Mouse (Mus musculus): ENCODE results near the gene Nfya. TPM values are rescaled to one million over a fixed set of nuclear protein-coding genes. Genes with fewer than 3 reads are reported as not detected.

The Nfya gene
- total RNA-seq, 2 experiments from 2014 or later: 15.3 to 20.6 TPM

DNA sequence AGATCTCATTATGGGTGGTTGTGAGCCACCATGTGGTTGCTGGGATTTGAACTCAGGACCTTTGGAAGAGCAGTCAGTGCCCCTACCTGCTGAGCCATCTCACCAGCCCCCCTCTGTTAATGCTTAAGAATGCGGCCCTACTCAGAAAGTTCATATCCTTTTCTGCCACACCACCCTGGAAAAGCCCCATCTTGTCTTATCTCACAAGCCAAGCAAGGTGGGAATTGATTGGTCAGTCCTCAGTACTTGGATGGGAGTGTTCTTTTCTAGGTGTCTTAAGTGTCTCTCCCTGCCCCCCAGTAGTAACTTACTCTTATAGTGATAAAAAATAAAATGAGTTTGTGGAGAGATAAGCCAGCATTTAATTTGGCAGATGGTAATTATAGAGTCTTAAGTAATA, 5.0 kb downstream of the Nfya start:
- intact Hi-C loops (cut with DNase I): loop anchor here (5.0 kb wide), 1 partner anchor 127 kb away; no protein-coding TSS in a partner anchor
- no peak for DNase-seq

DNA sequence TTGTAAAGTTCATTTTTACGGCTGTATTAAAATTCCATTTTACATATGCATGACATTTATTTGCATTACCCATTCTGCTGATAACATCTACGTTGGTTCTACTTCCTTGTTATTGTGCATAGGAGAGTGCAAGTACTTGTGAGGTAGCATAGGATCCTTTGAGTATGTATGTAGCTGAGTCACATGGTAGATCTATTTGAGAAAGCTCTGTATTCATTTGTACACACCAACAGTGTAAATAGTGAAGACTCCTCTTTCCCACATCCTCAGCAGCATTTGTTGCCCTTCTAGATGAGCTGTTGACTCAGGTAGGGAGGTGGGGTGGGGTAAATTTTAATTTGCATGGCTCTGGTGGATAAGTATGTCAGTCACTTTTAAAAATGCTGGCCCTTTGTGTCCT, 5.9 kb downstream of the Nfya start:
- intact Hi-C loops (cut with DNase I): no loop called here
- DNase-seq: no peak

GRCm38 (mm10) chr17:48402751-48403150, 7.0 kb downstream of the Nfya start:
- intact Hi-C loops (cut with DNase I): no loop called here
- no peak for DNase-seq

GRCm38 (mm10) chr17:48401710-48402109, 8.0 kb downstream of the Nfya start:
- no peak for DNase-seq
- intact Hi-C loops (cut with DNase I): no loop called here

DNA sequence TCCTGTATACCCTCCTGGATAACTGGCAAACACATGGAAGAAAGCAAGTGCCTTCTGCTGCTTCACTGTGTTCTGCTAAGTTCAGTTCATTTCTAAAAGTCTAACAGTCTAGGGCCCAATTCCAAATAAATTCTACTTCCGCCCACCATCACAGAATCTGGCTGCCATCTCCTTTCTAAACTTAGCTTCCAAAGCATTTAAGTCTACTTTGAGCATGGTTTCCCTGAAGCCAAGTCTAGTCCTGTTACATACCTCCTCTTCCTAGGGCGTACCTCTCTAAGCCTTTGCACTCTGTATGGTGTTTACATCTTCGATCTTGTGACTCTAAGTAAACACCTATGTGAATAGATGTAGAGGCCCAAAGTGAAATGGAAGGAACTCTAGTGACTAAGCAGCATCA, 17.1 kb downstream of the Nfya start:
- intact Hi-C loops (cut with DNase I): no loop called here
- DNase-seq: no peak

GRCm38 (mm10) chr17:48391446-48391845, 18.3 kb downstream of the Nfya start:
- intact Hi-C loops (cut with DNase I): no loop called here
- no peak for DNase-seq

DNA sequence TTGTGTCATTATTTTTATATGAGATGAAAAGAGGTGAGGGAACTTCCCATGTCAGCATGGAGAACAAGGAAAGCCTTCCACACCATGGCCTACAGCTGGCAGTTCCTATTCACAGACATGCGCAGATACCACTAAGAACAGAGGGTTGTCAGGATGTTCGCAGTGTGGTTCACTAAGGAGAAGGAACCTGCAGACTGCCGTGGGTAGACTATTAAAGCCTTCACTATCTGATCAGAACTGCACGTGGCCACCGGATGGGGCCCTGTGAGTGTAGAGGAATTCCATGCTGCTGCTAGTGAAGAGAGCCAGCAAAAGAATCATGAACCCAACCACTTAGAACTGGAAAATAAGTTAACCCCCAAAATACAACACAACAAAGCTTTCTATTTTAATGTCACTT, 20.3 kb downstream of the Nfya start:
- intact Hi-C loops (cut with DNase I): no loop called here
- no peak for DNase-seq

DNA sequence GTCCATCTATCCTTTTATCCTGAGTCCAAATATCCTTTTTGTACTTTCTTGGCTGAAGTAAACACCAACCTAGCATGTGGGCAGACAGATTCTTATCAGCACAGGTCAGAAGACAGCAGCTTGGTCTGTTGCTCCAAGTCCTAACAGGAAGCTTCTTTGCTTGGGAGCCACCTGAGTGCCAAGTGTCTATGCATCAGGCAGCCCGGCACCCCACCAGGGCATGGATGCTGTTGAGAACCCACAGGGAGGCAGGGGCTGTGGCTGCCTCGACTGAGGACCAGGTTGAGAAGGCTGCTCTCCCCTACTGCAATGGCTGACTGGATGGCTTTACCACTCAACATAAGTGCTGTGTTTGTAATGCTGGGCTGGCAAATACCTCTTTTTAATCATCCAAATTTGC, 21.0 kb downstream of the Nfya start:
- no peak for DNase-seq
- intact Hi-C loops (cut with DNase I): no loop called here

DNA sequence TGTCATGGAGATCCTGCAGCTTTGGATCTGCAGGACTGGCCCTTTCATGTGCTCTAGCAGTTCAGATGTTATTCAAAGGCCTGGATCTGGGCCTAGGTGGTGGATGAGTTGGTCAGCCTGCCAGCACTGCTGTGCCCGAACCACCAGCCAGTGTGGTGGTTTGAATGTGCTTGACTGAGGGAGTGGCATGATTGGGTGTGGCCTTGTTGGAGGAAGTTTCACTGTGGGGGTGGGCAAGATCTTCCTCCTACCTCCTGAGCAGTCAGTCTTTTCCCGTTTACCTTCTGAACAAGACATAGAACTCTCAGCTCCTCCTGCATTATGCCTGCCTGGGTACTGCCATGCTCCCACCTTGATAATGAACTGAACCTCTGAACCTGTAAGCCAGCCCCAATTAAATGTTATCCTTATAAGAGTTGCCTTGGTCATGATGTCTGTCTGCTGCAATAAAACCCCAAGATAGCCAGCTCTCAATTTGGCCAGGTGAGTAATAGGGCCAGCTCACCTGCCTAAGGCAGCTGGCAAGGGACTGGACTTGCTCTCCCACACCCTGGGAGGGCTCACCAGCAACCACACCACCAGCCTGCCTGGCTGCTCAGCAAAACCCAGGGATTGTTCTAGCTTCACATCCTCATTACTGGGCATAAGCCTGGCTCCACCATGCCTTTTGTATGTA, 23.8 kb downstream of the Nfya start:
- intact Hi-C loops (cut with DNase I): no loop called here
- no peak for DNase-seq

DNA sequence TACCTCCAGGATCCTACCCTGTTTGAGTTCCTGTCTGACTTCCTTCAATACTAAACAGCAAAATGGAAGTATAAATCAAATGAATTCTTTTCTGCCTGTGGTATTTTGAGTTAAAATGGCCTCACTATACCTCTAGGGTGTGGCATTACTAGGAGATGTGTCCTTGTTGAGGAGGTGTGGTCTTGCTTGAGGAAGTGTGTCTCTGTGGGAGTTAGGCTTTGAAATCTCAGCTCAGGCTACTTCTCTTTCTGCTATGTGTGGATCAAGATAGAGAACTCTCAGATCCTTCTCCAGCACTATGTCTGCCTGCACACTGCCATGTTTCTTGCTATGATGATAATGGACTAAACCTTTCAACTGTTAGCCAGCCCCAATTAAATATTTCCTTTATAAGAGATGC, 30.7 kb downstream of the Nfya start:
- DNase-seq: no peak
- intact Hi-C loops (cut with DNase I): no loop called here

DNA sequence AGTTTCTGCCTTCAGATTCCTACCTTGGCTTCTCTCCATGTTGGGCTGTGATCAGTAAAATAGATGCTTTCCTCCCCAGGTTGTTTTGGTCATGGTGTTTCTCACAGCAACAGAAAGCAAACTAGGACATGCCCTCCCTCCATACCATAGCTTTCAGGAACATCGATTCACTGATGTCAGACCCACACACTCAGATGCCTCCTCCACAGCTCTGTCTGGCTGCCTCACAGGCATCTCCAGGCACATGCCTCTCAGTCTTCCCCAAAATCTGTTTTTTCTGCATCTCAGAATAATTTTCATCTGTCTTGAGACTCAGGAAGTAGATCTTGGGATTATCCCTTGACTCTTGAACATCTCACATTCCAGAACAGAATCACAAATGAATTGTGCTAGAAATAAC, 33.6 kb downstream of the Nfya start:
- no peak for DNase-seq
- intact Hi-C loops (cut with DNase I): no loop called here

DNA sequence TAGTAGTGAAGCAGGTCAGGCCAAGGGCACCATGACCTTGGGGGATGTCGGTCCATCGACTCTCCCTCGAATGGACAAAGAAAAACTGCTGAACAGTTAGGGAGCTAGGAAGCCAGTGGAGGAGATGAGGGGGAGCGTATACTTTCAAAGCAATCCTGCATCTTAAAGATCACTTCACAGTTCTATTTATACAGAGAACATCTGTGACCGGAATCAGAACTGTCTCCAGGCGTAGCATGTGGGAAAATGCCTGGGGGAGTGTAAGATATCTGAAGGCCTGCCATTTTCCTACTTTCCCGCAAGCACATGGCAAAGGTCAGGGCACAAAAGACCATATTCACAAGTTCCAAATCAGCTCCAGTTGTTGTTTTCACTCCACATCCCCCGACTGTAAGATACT, 36.7 kb downstream of the Nfya start:
- intact Hi-C loops (cut with DNase I): no loop called here
- no peak for DNase-seq

DNA sequence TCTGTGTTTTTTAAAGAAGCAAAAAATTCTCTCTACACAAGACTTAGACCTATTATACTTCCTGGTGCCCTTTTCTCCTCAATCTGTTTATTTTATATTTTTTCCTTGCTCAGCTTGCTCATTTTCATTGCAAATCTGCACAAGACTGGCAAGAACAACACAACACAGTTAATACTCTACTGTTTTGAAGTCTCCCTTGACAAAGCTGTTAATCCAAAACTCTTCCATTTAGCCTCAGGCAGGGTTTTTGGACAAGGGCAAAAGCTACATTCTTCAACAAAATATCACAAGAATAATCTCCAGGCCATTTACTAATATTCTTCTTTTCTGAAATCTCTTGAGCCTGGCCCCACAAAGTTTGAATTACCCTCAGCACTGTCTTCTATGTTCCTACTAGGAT, 38.1 kb downstream of the Nfya start:
- intact Hi-C loops (cut with DNase I): no loop called here
- no peak for DNase-seq

DNA sequence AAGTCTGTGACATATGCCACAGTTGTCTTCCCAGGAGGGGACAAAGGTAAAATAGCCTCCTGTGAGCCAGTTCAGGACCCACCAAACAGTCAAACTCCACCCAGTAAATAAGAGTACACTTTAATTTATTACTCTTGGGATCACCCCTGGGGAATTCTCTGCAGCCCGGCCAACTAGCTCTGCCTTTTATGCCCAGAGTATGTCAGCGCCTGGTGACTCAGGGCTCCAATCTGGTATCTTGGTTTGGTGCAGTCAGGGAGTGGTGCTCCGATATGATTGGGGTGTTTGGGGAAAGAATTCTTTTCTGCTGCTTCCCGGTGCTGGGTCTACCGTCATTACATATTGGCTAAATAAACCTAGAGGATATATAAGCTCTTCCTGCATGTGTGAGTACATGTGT, 42.9 kb downstream of the Nfya start:
- intact Hi-C loops (cut with DNase I): no loop called here
- no peak for DNase-seq

DNA sequence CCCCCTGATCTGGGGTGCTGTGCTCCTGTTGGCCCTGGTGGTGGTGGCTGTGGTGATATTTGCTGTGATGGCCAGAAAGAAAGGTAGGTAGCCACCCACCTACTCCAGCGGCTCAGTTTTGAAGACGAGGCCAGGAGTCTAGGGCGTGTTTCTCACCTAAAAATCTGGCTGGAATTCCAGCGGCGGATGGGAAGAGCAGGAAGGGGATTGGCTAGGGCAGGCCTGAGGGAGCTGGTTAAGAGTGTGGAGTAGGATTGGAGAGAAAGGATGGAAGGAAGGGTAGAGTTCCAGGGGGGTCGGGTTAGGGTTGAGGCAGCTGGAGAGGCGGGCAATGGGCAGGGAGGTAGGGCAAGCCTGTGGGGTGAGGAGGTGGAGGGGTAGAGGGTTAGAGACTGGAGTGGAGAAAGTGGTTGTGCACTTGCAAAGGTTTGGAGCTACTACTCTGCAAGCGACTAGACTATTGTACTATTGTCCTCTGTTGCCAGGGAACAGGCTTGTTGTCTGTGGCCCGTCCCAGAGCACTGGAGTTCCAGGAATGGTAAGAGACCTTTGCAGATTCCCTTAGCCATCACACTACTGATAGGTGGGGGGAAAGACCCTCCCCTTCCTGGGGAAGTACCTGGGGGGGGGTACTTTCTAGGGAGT, 44.1 kb downstream of the Nfya start:
- no peak for DNase-seq
- intact Hi-C loops (cut with DNase I): no loop called here

DNA sequence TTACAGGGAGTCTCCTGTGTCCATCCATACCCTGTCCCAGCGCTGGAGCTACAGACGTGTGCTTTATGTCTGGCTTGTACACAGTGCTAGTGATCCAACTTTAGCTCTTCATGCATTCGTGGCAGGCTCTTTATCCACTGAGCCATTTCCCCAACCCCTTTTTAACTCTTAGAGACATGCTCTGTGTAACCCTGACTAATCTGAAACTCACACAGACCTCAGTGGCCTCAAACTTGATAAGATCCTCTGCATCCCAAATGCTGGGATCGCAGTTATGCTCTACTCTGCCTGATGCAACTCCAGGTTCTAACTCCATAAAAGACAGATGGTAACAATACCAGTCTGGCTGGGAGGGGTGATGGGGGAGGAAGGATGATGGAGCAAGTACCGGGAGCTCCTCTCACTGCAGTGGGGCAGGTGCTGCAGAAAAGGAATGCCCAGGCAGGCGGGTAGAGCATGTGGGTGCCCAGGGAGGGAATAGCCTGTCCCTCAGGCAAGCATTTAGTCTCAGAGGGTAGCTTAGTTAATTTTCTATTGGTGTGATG, 46.2 kb downstream of the Nfya start:
- intact Hi-C loops (cut with DNase I): no loop called here
- DNase-seq: no peak

GRCm38 (mm10) chr17:48362966-48363365, 46.7 kb downstream of the Nfya start:
- intact Hi-C loops (cut with DNase I): no loop called here
- DNase-seq: peak; percentile 39 to 66

DNA sequence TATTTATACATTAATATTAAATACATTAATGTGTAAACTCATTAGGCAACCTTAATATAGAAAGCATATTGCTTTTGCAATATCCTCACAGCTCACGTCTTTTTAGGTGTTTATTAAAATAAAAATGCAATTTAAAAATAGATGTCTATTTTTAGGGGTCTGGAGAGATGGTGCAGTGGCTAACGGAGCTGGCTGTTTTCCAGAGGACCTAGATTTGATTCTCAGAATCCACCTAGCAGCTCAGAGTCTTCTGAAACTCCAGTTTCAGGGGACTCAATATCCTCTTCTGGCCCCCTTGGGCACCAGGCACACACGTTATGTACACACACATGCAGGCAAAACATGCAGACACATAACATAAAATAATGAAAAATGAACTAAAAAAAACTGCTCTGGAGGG, 47.4 kb downstream of the Nfya start:
- intact Hi-C loops (cut with DNase I): no loop called here
- no peak for DNase-seq

DNA sequence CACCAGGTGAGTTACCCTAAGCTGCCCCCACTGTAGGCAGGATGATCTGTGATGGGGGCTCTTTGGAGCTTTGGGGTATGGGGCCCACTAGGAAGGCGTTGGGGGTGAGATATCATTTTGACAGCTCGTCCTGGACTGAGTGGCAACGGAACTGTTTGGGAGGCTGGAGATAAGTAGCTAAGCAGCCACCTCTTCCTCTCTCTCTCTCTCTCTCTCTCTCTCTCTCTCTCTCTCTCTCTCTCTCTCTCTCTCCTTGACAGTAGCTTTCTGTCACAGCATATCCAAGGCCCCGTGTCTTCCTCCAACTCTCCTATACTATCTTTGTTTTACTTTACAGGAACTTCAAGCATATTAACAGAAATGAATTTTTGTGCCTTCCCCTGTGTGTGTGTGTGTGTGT, 49.2 kb downstream of the Nfya start:
- intact Hi-C loops (cut with DNase I): no loop called here
- no peak for DNase-seq

GRCm38 (mm10) chr17:48359616-48360015, 50.1 kb downstream of the Nfya start, which contains the start of gene Treml1:
TSS of gene Treml1 (plus strand) at chr17:48359916.
- DNase-seq: no peak
- intact Hi-C loops (cut with DNase I): no loop called here

- intact Hi-C loops (cut with DNase I): no loop called here
- no peak for DNase-seq
Observed at GRCm38 (mm10) chr17:48357892-48358291, 51.8 kb downstream of the Nfya start.

GRCm38 (mm10) chr17:48355822-48356221, 53.9 kb downstream of the Nfya start:
- no peak for DNase-seq
- intact Hi-C loops (cut with DNase I): no loop called here
